Mouse (Mus musculus): Measurements from ENCODE around the gene Gm11985.

DNA sequence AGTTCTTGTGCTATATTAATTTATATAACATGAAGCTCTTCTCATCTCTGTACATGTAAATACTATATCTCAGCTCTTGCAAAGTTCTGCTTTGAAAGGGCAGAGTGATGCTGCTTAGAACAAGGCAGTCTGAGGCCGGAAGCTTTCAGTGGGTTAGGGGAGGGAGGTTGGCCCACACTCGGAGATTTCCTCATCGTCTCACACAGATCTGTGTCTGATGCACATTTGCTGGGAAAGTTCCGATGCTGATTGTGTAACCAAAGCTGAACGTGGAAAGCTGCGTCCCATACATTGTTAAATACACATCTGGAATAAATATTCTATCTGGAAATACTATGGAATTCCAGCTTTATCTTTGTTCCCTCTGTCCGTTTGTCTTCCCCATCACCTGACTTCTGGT, 13.8 kb upstream of the Gm11985 start:
- TF ChIP-seq POLR2A (IDR thresholded peaks at IDR 0.05; ENCODE audit: insufficient read depth, low read depth, low read length) (no peak), CTCF (IDR thresholded peaks at IDR 0.05; ENCODE audit: insufficient read depth, low read depth, low read length) (no peak)

Measured in olfactory bulb, adult 2 months (tissue).